Mouse (Mus musculus) forebrain, embryonic 16.5 days (tissue): ENCODE measurements around the gene Neurog2. TPM values are rescaled to one million over a fixed set of nuclear protein-coding genes. Genes with fewer than 3 reads are reported as not detected.
A peak's percentile ranks its signal among the peaks of the same experiment; 100 is the strongest.

Experiments used
- ATAC-seq: fragments of 200-750 bp; cut with Nextera tagmentation; 2 replicates; pipeline ENCODE4 v1.8.0; 2017; ENCODE audit warnings: mild to moderate bottlenecking, moderate library complexity
- H3K27ac ChIP-seq: fragments of 300-500 bp; sonication (generic); 2 replicates; pipeline ENCODE4 v1.5.1; 2014; ENCODE audit warnings: low read length, control low read depth
- H3K27me3 ChIP-seq: fragments of 300-500 bp; sonication (generic); replicated peaks from 2 replicates; pipeline ENCODE4 v1.6.1; 2014; ENCODE audit warnings: low read length; ENCODE audit not compliant: control insufficient read depth, insufficient read depth
- H3K36me3 ChIP-seq: fragments of 300-500 bp; sonication (generic); 2 replicates; pipeline ENCODE4 v1.6.1; 2014; ENCODE audit not compliant: control insufficient read depth, insufficient read depth
- H3K4me1 ChIP-seq: fragments of 300-500 bp; sonication (generic); replicated peaks from 2 replicates; pipeline ENCODE4 v1.6.1; 2014; ENCODE audit warnings: low read length; ENCODE audit not compliant: control insufficient read depth, insufficient read depth
- H3K4me2 ChIP-seq: fragments of 300-500 bp; sonication (generic); 2 replicates; pipeline ENCODE4 v1.6.1; 2014; ENCODE audit warnings: mild to moderate bottlenecking, low read length, control low read depth
- H3K4me3 ChIP-seq: fragments of 300-500 bp; sonication (generic); replicated peaks from 2 replicates; pipeline ENCODE4 v1.5.1; 2014; ENCODE audit warnings: mild to moderate bottlenecking, low read length, control low read depth
- H3K9ac ChIP-seq: fragments of 300-500 bp; sonication (generic); replicated peaks from 2 replicates; pipeline ENCODE4 v1.6.1; 2014; ENCODE audit warnings: low read depth, low read length, control low read depth
- H3K9me3 ChIP-seq: fragments of 300-500 bp; sonication (generic); 2 replicates; pipeline ENCODE4 v1.6.1; 2016; ENCODE audit warnings: low read length; ENCODE audit not compliant: control insufficient read depth
- WGBS: fragments of 180-500 bp; shearing (Covaris S2); extraction: QIAGEN DNeasy Blood & Tissue Kit; methylation state at CpG from one replicate; pipeline ENCODE4 v1.1.7; 2014; 5-methylcytosine and 5-hydroxymethylcytosine counted together
- polyA plus RNA-seq: library from polyadenylated mRNA; unstranded; fragments of >200 nt; fragmentation: Nextera tagmentation; extraction: Ambion mirVana; gene quantifications from 2 replicates; pipeline ENCODE4 v1.2.1, GENCODE M21; 2015

The Neurog2 gene
- polyA plus RNA-seq, 1 experiment from 2014 or later, result 53.3 TPM

DNA sequence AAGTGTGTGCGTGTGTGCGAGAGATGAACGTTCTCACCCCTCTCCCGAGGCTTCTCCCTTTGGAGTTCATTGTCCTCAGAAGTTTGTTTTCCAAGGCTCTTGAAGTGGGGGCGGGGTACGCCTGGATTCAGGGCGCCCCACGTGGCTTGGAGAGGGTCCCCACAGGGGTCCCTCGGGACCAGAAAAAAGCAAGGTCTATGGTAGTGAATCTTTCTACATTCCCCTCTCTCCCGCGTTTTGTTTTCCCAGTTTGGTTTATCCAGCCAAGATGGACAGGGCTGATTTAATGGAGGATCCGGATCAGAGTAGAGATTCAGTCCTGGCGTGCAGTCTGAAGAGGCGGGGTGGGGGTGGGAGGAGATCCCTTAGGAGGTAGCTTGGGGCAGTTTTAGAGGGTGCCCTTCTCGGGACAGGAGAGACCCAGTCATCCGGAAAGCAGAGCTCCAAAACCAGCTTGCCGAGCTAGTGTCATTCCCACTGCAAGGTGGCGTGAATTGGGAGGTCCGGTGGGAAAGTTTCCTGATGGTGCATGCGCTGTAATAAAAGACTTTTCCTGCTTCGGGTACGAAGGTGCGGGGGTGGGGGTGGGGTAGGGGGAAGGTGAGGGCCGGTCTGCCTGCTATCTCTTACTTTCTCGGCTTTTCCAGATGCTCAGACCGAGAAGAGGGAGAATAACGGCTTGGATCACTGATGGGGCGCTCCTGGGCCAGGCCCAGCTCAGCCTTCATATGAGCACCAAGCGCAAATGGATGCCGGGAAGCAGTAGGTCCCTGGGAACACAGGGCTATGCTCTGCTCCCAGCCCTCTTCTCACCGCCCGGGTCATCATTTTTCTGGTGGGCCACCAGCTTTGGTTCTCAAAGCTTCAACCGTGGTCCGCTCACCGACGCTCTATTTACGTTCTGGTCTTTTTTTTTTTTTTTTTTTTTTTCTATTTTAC, 8.1 kb downstream of the Neurog2 start:
- H3K36me3 ChIP-seq, result no peaks in the 10 kb centered on the region
- ATAC-seq, result peak; percentile 10
- H3K27ac ChIP-seq, result peak overlapping the region; percentile 34; the same call in 1 of the 2 replicates
- H3K4me3 ChIP-seq, result peak overlapping the region; percentile 11
- peaks cover 22% of the 10 kb centered on the region for H3K27me3 ChIP-seq
- 7% methylated on average over 37 of the region's 37 CpGs for WGBS
- peak overlapping the region; percentile 42 for H3K4me2 ChIP-seq
- H3K9ac ChIP-seq, result peak overlapping the region; percentile 27; the same call in 1 of the 2 replicates
- H3K4me1 ChIP-seq, result peaks cover 27% of the 10 kb centered on the region
- no peaks in the 10 kb centered on the region for H3K9me3 ChIP-seq

DNA sequence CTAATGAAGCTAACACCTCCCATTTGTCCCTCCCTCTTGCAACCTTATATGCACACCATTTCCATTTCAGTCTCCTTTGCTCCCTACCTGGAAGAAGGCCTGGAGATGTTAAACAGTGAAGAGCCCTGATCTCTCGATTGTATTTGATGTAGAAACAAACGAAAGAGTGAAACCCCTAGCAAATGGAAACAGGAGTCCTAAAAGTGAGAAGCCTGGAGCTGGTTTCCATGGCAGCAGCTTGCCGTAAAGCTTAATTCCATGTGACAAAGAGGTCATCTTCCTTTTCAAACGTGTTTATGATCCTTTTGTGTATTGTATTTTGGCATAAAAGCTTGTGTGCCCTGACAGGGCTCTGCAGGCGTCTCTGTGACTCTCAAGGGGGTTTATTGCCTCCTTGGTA, 9.3 kb downstream of the Neurog2 start:
- Histone ChIP-seq H3K4me1 (peaks cover 34% of the 10 kb centered on the region), H3K36me3 (no peaks in the 10 kb centered on the region), H3K4me2 (no peak overlapping the region), H3K4me3 (no peak overlapping the region), H3K27ac (0 out of 2 replicates have a peak overlapping the region, but pooled peaks have one; percentile 38), H3K27me3 (peaks cover 20% of the 10 kb centered on the region), H3K9me3 (no peaks in the 10 kb centered on the region), H3K9ac (no peak overlapping the region)
- 9% methylated on average over 5 of the region's 5 CpGs for WGBS
- no peak for ATAC-seq

DNA sequence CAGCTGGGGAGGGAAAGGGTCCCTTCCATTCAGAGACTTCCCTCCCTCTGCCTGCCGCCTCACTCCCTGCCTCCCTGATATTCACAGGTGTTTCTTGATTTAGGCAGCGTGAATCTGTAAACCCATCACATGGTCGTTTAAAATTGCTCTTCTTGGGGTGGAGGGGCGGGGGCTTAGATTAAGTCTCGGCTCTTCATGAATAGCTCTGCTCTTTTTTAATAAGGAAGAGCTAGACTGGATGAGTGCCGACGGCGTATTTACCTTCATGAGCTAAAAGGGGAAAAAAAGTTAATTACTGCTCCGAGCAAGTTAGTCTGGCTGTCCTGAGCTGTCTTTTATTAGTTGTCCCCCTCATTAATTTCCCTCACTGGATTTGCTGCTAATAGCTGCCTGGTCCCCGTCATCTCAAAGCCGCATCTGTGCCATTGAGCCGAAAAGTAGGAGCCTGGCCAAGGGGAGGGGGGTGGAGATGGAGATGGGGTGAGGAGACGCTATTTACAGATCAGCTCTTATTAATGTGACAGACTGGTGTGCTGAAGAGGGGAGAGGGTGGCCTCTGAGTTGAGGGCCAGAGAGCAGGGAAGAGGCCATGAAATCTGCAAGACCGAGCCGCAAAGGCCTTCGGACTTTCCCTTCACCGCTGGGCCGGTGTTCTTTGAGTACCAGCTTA, 13.4 kb downstream of the Neurog2 start:
- peak; percentile 83 for ATAC-seq
- H3K4me2 ChIP-seq, result peak overlapping the region; percentile 33
- no peak overlapping the region for H3K27ac ChIP-seq

DNA sequence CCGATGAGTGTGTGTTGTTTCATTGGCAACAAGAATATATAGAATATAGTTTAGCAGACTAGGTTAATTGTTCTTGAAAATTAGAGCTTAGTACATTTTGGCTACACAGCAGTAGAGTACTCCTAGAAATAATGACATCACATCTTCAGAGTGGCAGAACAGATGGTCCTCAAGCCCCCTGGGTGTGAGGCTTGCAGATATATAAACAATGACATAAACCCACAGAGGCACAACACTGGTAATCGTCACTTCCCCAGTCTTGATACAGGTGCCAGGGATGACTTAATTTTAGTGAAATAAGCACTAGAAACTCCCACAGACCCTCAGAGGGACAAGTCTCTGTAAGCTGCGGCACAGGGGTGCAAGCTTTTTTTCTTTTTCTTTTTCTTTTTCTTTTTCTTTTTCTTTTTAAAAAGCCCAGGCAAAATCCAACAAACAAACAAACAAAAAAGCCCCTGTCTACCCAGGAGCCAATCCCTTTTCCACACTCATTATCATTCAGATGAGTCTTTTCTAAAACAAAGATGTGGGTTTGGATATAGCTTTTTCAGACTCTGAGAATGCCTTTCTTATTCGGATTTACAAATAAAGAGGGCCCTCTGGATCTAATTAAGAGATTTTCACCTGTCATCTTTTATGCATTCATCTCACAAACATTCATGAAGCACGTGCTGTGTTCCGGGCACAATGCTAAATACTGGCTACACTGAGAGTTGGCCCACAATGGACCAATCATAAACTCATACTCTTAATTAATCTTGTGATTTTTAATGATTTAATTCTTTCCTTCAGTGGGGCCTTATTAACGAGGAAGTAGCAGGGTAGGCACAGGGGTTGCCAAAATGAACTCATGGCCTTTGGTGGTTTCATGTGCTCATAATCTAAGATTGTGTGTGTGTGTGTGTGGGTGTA, 19.1 kb downstream of the Neurog2 start:
- H3K27ac ChIP-seq, result no peak overlapping the region
- H3K36me3 ChIP-seq, result no peaks in the 10 kb centered on the region
- no peak overlapping the region for H3K4me3 ChIP-seq

More for the DNA sequence above, 13.4 kb downstream of the Neurog2 start:
- Histone ChIP-seq H3K9me3 (no peaks in the 10 kb centered on the region), H3K4me3 (no peak overlapping the region), H3K9ac (no peak overlapping the region), H3K4me1 (peaks cover 15% of the 10 kb centered on the region), H3K36me3 (no peaks in the 10 kb centered on the region), H3K27me3 (peaks cover 5% of the 10 kb centered on the region; the same call in 1 of the 2 replicates)
- 19% methylated on average over 18 of the region's 18 CpGs for WGBS

DNA sequence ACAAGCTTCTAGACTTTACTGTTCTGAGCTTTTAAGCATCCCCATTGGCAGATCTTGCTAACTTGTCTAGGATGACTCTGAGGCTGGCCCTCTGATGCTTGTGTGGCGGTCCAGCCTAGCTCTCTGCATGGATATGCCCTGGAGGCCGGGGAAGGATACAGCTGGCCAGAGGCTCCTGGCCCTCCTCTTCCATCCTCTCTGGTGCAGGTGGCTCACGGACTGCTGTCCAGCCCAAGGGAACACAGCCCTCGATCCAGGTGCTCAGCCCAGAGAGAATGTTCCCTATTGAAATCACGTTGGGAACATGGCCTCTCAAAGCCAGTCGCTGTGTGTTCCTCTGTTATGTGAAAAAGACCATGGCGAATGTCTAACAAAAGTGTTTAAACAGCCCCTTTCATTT, 27.8 kb downstream of the Neurog2 start:
- H3K27ac ChIP-seq, result no peak overlapping the region
- 78% methylated on average over 7 of the region's 7 CpGs for WGBS
- H3K4me3 ChIP-seq, result no peak overlapping the region
- no peaks in the 10 kb centered on the region for H3K9me3 ChIP-seq
- H3K4me1 ChIP-seq, result peaks cover 7% of the 10 kb centered on the region
- H3K9ac ChIP-seq, result no peak overlapping the region
- no peak overlapping the region for H3K4me2 ChIP-seq
- no peak for ATAC-seq
- H3K27me3 ChIP-seq, result no peaks in the 10 kb centered on the region
- H3K36me3 ChIP-seq, result no peaks in the 10 kb centered on the region

More for the DNA sequence above, 19.1 kb downstream of the Neurog2 start:
- ATAC-seq, result peak; percentile 86
- Histone ChIP-seq H3K9me3 (no peaks in the 10 kb centered on the region), H3K27me3 (no peaks in the 10 kb centered on the region), H3K9ac (no peak overlapping the region), H3K4me2 (no peak overlapping the region), H3K4me1 (no peaks in the 10 kb centered on the region)
- WGBS, result 13% methylated on average over 7 of the region's 7 CpGs

DNA sequence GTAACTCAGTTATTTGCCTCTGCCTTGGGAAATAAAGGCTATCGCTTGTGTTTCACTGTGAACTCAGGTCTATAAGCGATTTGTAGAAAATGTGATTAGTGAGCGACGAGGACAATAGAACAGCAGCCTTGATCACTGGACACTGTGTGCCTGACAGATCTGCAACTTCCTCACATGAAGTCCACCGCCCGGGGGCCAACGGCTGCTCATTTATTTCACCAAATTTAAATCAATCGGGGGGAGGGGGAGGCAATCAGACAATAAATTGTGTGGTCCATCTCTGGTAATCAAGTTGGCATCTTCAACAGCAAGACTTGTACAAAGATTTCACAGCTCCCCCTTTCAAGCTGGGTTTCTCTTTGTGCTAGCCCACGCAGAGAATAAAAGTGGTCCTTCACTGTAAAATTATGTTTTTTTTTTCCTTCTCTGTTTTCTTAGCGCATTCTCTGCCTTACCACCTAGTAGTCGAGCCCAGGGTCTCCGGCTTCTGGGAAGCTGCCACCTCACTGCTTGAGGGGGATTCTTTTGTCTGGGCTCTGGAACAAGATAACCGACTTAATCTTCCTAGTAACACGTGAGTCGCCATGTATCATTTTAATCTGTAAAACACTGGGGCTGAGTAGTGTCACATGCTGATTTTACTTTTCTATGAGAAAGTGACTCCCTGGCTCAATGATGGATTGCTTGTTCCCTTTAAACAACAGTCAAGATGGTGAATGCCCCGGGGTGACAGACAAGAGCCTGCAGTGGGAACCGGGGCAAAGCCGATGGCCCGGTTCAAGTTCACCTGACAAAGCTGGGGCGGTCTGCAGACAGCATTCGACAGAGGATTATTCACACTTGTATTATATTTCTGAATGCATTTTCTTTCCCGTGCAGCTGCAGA, 29.0 kb downstream of the Neurog2 start:
- Histone ChIP-seq H3K36me3 (no peaks in the 10 kb centered on the region), H3K4me2 (peak overlapping the region; percentile 36), H3K4me3 (peak overlapping the region; percentile 11), H3K4me1 (peaks cover 7% of the 10 kb centered on the region), H3K27ac (no peak overlapping the region), H3K27me3 (no peaks in the 10 kb centered on the region), H3K9me3 (no peaks in the 10 kb centered on the region), H3K9ac (0 out of 2 replicates have a peak overlapping the region, but pooled peaks have one; percentile 29)
- ATAC-seq, result peak; percentile 28; the same call in 1 of the 2 replicates
- WGBS, result 12% methylated on average over 22 of the region's 22 CpGs

DNA sequence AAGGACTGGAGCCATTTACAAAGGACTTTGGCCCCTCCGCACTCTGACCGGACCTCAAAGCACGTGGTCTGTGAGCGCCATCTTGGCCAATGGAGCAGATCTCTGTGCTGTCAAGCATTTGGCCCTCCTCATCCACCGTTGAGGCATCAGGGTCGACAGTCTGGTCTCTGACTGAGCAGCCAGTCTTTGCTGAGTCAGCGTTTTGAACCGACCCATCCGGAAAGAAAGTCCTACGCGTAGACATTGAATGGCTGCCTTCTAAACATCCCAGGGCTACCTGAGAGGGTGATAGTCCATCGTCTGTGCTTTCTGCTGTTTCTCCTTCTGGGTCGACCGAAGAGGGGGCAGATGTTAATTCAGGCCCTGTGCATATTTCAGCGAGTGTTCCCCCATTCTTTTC, 46.8 kb downstream of the Neurog2 start:
- H3K4me3 ChIP-seq, result no peak overlapping the region
- H3K4me2 ChIP-seq, result no peak overlapping the region
- H3K27me3 ChIP-seq, result no peaks in the 10 kb centered on the region
- H3K9ac ChIP-seq, result no peak overlapping the region
- 92% methylated on average over 15 of the region's 15 CpGs for WGBS
- no peaks in the 10 kb centered on the region for H3K9me3 ChIP-seq
- no peak for ATAC-seq
- no peak overlapping the region for H3K27ac ChIP-seq
- no peaks in the 10 kb centered on the region for H3K36me3 ChIP-seq
- H3K4me1 ChIP-seq, result no peaks in the 10 kb centered on the region
